Mouse (Mus musculus) E14TG2a.4 (cell line): ENCODE measurements around the gene Stk40.

Experiments
- H3K27me3 ChIP-seq: 2 replicates; pipeline ENCODE4 v1.6.1; 2014; ENCODE audit warnings: low read length, control low read depth; ENCODE audit not compliant: insufficient read depth
- H3K36me3 ChIP-seq: 2 replicates; pipeline ENCODE4 v1.6.1; 2014; ENCODE audit warnings: low read length, control low read depth; ENCODE audit not compliant: insufficient read depth
- H3K4me1 ChIP-seq: replicated peaks from 2 replicates; pipeline ENCODE4 v1.6.1; 2014; ENCODE audit warnings: low read depth, low read length, control low read depth
- H3K4me3 ChIP-seq: replicated peaks from 2 replicates; pipeline ENCODE4 v1.5.1; 2014; ENCODE audit warnings: mild to moderate bottlenecking, low read length
- H3K9me3 ChIP-seq: 2 replicates; pipeline ENCODE4 v1.6.1; 2014; ENCODE audit warnings: low read length, control low read depth
- CTCF ChIP-seq: conservative IDR thresholded peaks from 2 replicates; pipeline ENCODE4 v1.5.1; 2014; ENCODE audit warnings: low read length
- NANOG ChIP-seq: IDR thresholded peaks from 2 replicates; pipeline ENCODE4 v1.6.1; 2014; ENCODE audit warnings: borderline replicate concordance, low read length, mixed read lengths
- POU5F1 ChIP-seq: IDR thresholded peaks from 2 replicates; pipeline ENCODE4 v1.6.1; 2014; ENCODE audit warnings: low read length, borderline replicate concordance

Gene Stk40

DNA sequence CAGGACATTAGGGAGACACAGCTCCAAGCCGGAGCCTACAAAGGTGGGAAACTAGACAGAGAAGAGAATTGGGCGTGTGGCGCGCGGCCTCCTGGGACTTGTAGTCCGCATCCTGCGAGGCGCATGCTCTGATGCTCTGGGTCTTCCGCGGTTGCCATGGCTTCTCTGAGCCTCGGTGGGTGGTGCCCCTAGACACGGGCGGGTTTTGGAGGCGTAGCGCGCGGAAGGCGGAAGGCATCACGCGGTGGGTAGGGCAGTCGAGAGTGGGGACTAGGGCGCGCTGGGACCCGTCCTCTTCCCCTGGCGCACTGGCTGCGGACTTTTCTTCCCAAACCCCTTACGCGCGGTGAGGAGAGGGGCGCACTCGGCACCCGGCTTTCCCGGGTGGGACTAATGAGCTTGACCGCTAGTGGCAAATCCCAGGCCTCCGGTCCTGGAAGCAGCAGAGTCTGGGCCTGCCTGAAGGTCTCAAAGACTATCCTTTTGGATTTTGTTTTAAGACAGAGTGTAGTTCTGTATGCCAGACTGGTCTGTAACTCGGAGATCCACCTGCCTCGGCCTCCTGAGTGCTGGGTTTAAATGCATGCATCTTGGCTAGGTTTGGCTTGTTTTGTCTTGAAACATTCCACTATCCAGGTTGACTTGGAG, 7.2 kb upstream of the Stk40 start, which contains the start of gene Lsm10:
Gene Lsm10, plus strand, starts transcription at position 160 of the 648 bp plus-strand sequence.
- peaks cover 39% of the 10 kb centered on the region for H3K36me3 ChIP-seq
- peak within 1 kb of the TSS; percentile 90 for H3K4me3 ChIP-seq
- no peaks in the 10 kb centered on the region for H3K27me3 ChIP-seq
- H3K9me3 ChIP-seq, result no peaks in the 10 kb centered on the region
- TF ChIP-seq CTCF (no peak), POU5F1 (no peak), NANOG (no peak)
- H3K4me1 ChIP-seq, result peaks cover 45% of the 10 kb centered on the region

- no peak for TF ChIP-seq NANOG
- no peak for TF ChIP-seq CTCF
- no peak for TF ChIP-seq POU5F1
Measured at GRCm38 (mm10) chr4:126097711-126098253, 6.0 kb upstream of the Stk40 start.

DNA sequence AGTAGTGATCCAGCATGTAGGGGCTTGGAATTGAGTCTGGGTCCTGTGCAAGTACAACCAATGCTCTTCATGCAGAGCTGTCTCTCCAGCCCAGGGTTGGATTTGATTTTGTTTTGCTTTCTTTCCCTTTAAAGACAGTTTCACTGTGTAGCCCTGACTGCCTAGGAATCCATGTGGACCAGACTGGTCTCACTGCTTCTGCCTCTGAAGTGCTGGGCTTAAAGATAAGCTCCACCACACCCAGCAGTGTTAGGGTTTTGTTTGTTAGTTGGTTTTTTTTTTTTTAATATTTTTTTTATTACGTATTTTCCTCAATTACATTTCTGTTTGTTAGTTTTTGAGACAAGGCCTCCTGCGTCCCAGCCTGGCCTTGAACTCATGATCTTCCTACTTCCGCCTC, 4.4 kb upstream of the Stk40 start:
- Histone ChIP-seq H3K36me3 (peaks cover 40% of the 10 kb centered on the region), H3K4me1 (peaks cover 65% of the 10 kb centered on the region), H3K4me3 (no peak overlapping the region), H3K27me3 (no peaks in the 10 kb centered on the region), H3K9me3 (no peaks in the 10 kb centered on the region)
- TF ChIP-seq CTCF (no peak), POU5F1 (no peak), NANOG (no peak)

More at GRCm38 (mm10) chr4:126097711-126098253, 6.0 kb upstream of the Stk40 start:
- peaks cover 57% of the 10 kb centered on the region for H3K4me1 ChIP-seq
- peak overlapping the region; percentile 90; the same call in 1 of the 2 replicates for H3K4me3 ChIP-seq
- H3K27me3 ChIP-seq, result no peaks in the 10 kb centered on the region
- peaks cover 40% of the 10 kb centered on the region for H3K36me3 ChIP-seq
- H3K9me3 ChIP-seq, result no peaks in the 10 kb centered on the region

GRCm38 (mm10) chr4:126100764-126101163, 3.0 kb upstream of the Stk40 start:
- Histone ChIP-seq H3K4me3 (no peak overlapping the region), H3K9me3 (no peaks in the 10 kb centered on the region), H3K36me3 (peaks cover 40% of the 10 kb centered on the region), H3K27me3 (peaks cover 3% of the 10 kb centered on the region; the same call in 1 of the 2 replicates), H3K4me1 (peaks cover 79% of the 10 kb centered on the region)
- TF ChIP-seq POU5F1, result no peak
- no peak for TF ChIP-seq NANOG
- no peak for TF ChIP-seq CTCF

DNA sequence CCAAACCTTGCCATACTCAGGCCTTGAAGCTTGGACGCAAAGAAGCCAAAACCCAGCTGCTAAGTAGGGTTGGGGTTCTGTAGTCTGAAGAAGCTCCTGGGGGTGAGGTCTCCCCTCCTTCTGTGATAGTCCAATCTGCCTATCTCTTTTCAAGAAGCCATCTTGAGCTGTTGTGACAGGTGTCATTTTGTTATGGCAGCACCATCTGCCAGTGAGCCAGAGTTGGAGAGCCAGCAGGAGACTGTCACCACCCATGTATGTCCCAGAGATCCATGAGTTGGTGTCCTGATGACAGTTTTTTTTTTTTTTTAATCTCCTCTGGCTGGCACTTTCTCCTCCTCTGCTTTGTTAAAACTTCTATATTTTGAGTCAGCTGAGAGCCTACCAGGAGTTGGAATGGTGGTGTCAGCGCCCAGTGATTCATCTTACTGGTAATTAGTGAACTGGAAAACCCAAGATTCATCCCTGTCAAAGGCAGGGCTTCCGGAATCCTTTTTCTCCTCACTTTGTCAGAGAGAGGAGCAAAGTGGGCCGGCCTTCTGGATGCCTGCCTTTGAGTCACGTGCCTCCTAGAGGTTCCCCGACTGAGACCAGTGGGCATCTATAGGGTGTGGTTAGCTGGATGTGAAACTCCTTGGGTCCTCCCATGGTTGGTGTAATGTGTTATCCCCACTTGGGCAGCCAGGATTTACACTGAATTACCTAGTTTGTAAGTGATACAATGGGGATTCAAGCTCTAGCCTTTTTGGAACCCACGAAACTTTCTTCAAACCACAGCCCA, 1.5 kb upstream of the Stk40 start:
- Histone ChIP-seq H3K27me3 (peaks cover 3% of the 10 kb centered on the region; the same call in 1 of the 2 replicates), H3K4me1 (peaks cover 89% of the 10 kb centered on the region), H3K36me3 (peaks cover 46% of the 10 kb centered on the region), H3K4me3 (peak overlapping the region; percentile 98), H3K9me3 (no peaks in the 10 kb centered on the region)
- TF ChIP-seq NANOG (no peak), POU5F1 (no peak), CTCF (no peak)

- H3K9me3 ChIP-seq, result no peaks in the 10 kb centered on the region
- peaks cover 89% of the 10 kb centered on the region for H3K4me1 ChIP-seq
- peak overlapping the region; percentile 98 for H3K4me3 ChIP-seq
- TF ChIP-seq CTCF (no peak), POU5F1 (no peak), NANOG (no peak)
- H3K27me3 ChIP-seq, result peaks cover 3% of the 10 kb centered on the region; the same call in 1 of the 2 replicates
- H3K36me3 ChIP-seq, result peaks cover 40% of the 10 kb centered on the region
Measured at GRCm38 (mm10) chr4:126103057-126103581, 638 bp upstream of the Stk40 start.

- H3K27me3 ChIP-seq, result peaks cover 3% of the 10 kb centered on the region; the same call in 1 of the 2 replicates
- TF ChIP-seq NANOG, result no peak
- TF ChIP-seq CTCF, result no peak
- TF ChIP-seq POU5F1, result no peak
- peaks cover 89% of the 10 kb centered on the region for H3K4me1 ChIP-seq
- H3K9me3 ChIP-seq, result no peaks in the 10 kb centered on the region
- peak overlapping the region; percentile 98 for H3K4me3 ChIP-seq
- H3K36me3 ChIP-seq, result peaks cover 34% of the 10 kb centered on the region
Measured at GRCm38 (mm10) chr4:126104261-126105075, 711 bp downstream of the Stk40 start.
